ENCODE assay signal across 18 mouse cellular contexts in the genomic region with DNA sequence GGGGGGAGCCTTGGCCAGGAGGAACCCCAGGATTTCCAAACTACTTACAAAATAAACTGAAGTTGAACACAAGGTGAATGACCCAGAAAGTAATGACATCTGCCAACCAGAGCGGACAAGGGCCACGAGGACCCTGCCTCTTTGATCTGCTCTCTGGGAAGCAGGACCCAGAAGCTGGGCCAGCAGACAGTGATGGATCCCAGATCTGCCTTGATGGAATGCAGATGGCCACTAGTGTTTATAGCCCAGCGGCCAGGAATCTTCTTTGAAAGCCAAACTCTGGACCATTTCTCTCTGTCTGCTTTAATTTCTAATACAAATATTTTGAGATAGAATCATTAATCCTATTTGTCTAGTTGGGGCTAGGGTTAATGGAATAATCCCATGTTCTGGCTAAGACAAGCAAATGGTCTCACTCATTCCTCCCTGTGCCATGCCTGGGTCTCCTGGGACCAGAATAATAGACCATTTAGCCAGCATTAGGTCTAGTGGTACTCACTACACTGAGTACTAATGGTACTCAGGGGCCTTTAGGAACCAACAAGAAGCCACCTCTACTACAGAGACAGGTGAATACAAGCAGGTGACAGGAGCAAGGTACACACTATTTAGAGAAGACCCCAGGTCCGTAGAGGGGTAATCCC.
A peak's percentile ranks its signal among the peaks of the same experiment; 100 is the strongest.
DNase-seq lines count a peak whose midpoint lies in the region; ATAC-seq and TF ChIP-seq lines count a peak whose summit lies in the region.
"Had no signal": no experiment of that assay in that cellular context is flagged by ENCODE, and none has a peak within 500 bp of the region (broad histone marks: within the 10 kb centered on the region; RNA-seq: fewer than 3 reads in every experiment).

No protein-coding gene starts in this region.

- 54% methylated on average over 4 of the region's 4 CpGs for WGBS in kidney, embryonic 14.5 days
- WGBS in lung, embryonic 14.5 days, result 41% methylated on average over 4 of the region's 4 CpGs
- WGBS in stomach, embryonic 15.5 days, result 41% methylated on average over 4 of the region's 4 CpGs
- WGBS in forebrain, embryonic 12.5 days, result 87% methylated on average over 4 of the region's 4 CpGs

- no peak overlapping the region for H3K9ac ChIP-seq in kidney, embryonic 14.5 days (ENCODE audit: low read depth, low read length)
- no peak overlapping the region for H3K9ac ChIP-seq in lung, embryonic 14.5 days
- no peak overlapping the region for H3K9ac ChIP-seq in stomach, embryonic 15.5 days
- H3K9ac ChIP-seq in forebrain, embryonic 12.5 days, result no peak overlapping the region
- H3K9ac ChIP-seq: embryonic facial prominence, embryonic 13.5 days; forebrain, embryonic 13.5 days; limb, embryonic 15.5 days had no signal

- DNase-seq in kidney, postnatal 4 days, result peak; percentile 50 to 61
- peak; percentile 27 for DNase-seq in embryo, embryonic 11.5 days (ENCODE audit: low read depth, low spot score)
- DNase-seq in lung, embryonic 14.5 days, result peak; percentile 75
- DNase-seq in heart, postnatal 10 days, result no peak
- DNase-seq: cerebellum, adult 18-20 months; gastrocnemius, adult 2 months; heart, adult 2 months; kidney, adult 2 months; layer of hippocampus, postnatal 36 days; retina, postnatal 1 day had no signal

- no peaks in the 10 kb centered on the region for H3K27me3 ChIP-seq in kidney, embryonic 14.5 days (ENCODE audit: control insufficient read depth, insufficient read depth, low read length)
- no peaks in the 10 kb centered on the region for H3K27me3 ChIP-seq in lung, embryonic 14.5 days (ENCODE audit: insufficient read depth, low read length)
- H3K27me3 ChIP-seq in stomach, embryonic 15.5 days (replicated peaks), result no peaks in the 10 kb centered on the region
- no peaks in the 10 kb centered on the region for H3K27me3 ChIP-seq in forebrain, embryonic 12.5 days
- H3K27me3 ChIP-seq: embryonic facial prominence, embryonic 13.5 days; limb, embryonic 15.5 days had no signal

- H3K9me3 ChIP-seq in kidney, embryonic 14.5 days (ENCODE audit: control insufficient read depth, low read length), result no peaks in the 10 kb centered on the region
- H3K9me3 ChIP-seq in lung, embryonic 14.5 days (ENCODE audit: low read depth, low read length), result no peaks in the 10 kb centered on the region
- no peaks in the 10 kb centered on the region for H3K9me3 ChIP-seq in stomach, embryonic 15.5 days
- no peaks in the 10 kb centered on the region for H3K9me3 ChIP-seq in forebrain, embryonic 12.5 days
- H3K9me3 ChIP-seq: embryonic facial prominence, embryonic 13.5 days; forebrain, embryonic 13.5 days; limb, embryonic 15.5 days; midbrain, embryonic 10.5 days had no signal

- H3K36me3 ChIP-seq in kidney, embryonic 14.5 days (ENCODE audit: control insufficient read depth, insufficient read depth, low read length), result no peaks in the 10 kb centered on the region
- H3K36me3 ChIP-seq in lung, embryonic 14.5 days (ENCODE audit: insufficient read depth), result no peaks in the 10 kb centered on the region
- H3K36me3 ChIP-seq in stomach, embryonic 15.5 days, result no peaks in the 10 kb centered on the region
- H3K36me3 ChIP-seq in forebrain, embryonic 12.5 days (replicated peaks), result no peaks in the 10 kb centered on the region
- H3K36me3 ChIP-seq: embryonic facial prominence, embryonic 13.5 days; G1E; limb, embryonic 15.5 days; midbrain, embryonic 10.5 days had no signal

- intact Hi-C loops in heart, postnatal 10 days (cut with DNase I), result no loop called here

- no peaks in the 10 kb centered on the region for H3K4me1 ChIP-seq in kidney, embryonic 14.5 days (ENCODE audit: control insufficient read depth, insufficient read depth, low read length)
- H3K4me1 ChIP-seq in lung, embryonic 14.5 days (ENCODE audit: insufficient read depth), result peaks cover under 1% of the 10 kb centered on the region
- 0 out of 2 replicates have a peak, but pooled peaks cover 12% of the 10 kb centered on the region for H3K4me1 ChIP-seq in stomach, embryonic 15.5 days
- H3K4me1 ChIP-seq in forebrain, embryonic 12.5 days, result no peaks in the 10 kb centered on the region
- H3K4me1 ChIP-seq: forebrain, embryonic 13.5 days had no signal

- no peak overlapping the region for H3K4me3 ChIP-seq in kidney, embryonic 14.5 days (ENCODE audit: low read length)
- H3K4me3 ChIP-seq in lung, embryonic 14.5 days (ENCODE audit: low read depth, low read length), result no peak overlapping the region
- H3K4me3 ChIP-seq in stomach, embryonic 15.5 days (replicated peaks), result no peak overlapping the region
- no peak overlapping the region for H3K4me3 ChIP-seq in forebrain, embryonic 12.5 days (replicated peaks)
- H3K4me3 ChIP-seq: embryonic facial prominence, embryonic 13.5 days; forebrain, embryonic 13.5 days; gastrocnemius, adult 2 months; heart, adult 2 months; limb, embryonic 15.5 days; midbrain, embryonic 10.5 days had no signal

- no peak for TF ChIP-seq CTCF in lung, embryonic 14.5 days (IDR thresholded peaks at IDR 0.05; ENCODE audit: low read depth)

- H3K27ac ChIP-seq in kidney, embryonic 14.5 days (ENCODE audit: low read depth, low read length), result no peak overlapping the region
- H3K27ac ChIP-seq in lung, embryonic 14.5 days (ENCODE audit: low read depth), result no peak overlapping the region
- peak overlapping the region; percentile 51; the same call in 1 of the 2 replicates for H3K27ac ChIP-seq in stomach, embryonic 15.5 days
- H3K27ac ChIP-seq in forebrain, embryonic 12.5 days, result no peak overlapping the region
- H3K27ac ChIP-seq: embryonic facial prominence, embryonic 13.5 days; forebrain, embryonic 13.5 days; gastrocnemius, adult 2 months; heart, adult 2 months; limb, embryonic 15.5 days; midbrain, embryonic 10.5 days had no signal

- ATAC-seq in kidney, embryonic 14.5 days (ENCODE audit: low FRiP score, low TSS enrichment), result no peak
- peak; percentile 70; the same call in 1 of the 2 replicates for ATAC-seq in lung, embryonic 14.5 days (ENCODE audit: insufficient read depth)
- ATAC-seq in stomach, embryonic 15.5 days (ENCODE audit: insufficient read depth, low FRiP score, low read depth), result peak; percentile 79; the same call in 1 of the 2 replicates
- ATAC-seq in forebrain, embryonic 12.5 days (ENCODE audit: low FRiP score), result no peak
- ATAC-seq: forebrain, embryonic 13.5 days had no signal

- no peak overlapping the region for H3K4me2 ChIP-seq in kidney, embryonic 14.5 days (replicated peaks; ENCODE audit: low read depth, low read length)
- no peak overlapping the region for H3K4me2 ChIP-seq in lung, embryonic 14.5 days
- no peak overlapping the region for H3K4me2 ChIP-seq in stomach, embryonic 15.5 days
- no peak overlapping the region for H3K4me2 ChIP-seq in forebrain, embryonic 12.5 days
- H3K4me2 ChIP-seq: embryonic facial prominence, embryonic 13.5 days; forebrain, embryonic 13.5 days; limb, embryonic 15.5 days had no signal

Comparison
In these comparisons a context has a peak if more than half of its experiments do, and no peak if none do; other contexts are left out.
1. DNase-seq: peak in kidney, postnatal 4 days (2 of 2), embryo, embryonic 11.5 days (single experiment) and lung, embryonic 14.5 days (single experiment); none in heart, postnatal 10 days (0 of 2).
2. ATAC-seq: peak in lung, embryonic 14.5 days (single experiment) and stomach, embryonic 15.5 days (single experiment); none in kidney, embryonic 14.5 days (single experiment) and forebrain, embryonic 12.5 days (single experiment).